Mouse (Mus musculus) cortical plate, adult 2 months (tissue): Measurements from ENCODE around the gene Slc22a12.

ENCODE experiments used
- CTCF ChIP-seq: fragments of 200-500 bp; IDR thresholded peaks from 2 replicates; pipeline ENCODE4 v1.5.1; 2011; ENCODE audit warnings: mild to moderate bottlenecking, control low read depth, low read length; ENCODE audit not compliant: insufficient read depth; ENCODE audit errors: extremely low read depth
- POLR2A ChIP-seq: fragments of 200-500 bp; IDR thresholded peaks from 2 replicates; pipeline ENCODE4 v1.6.1; 2011; ENCODE audit warnings: mild to moderate bottlenecking, low read length, control low read depth; ENCODE audit not compliant: insufficient read depth; ENCODE audit errors: extremely low read depth

DNA sequence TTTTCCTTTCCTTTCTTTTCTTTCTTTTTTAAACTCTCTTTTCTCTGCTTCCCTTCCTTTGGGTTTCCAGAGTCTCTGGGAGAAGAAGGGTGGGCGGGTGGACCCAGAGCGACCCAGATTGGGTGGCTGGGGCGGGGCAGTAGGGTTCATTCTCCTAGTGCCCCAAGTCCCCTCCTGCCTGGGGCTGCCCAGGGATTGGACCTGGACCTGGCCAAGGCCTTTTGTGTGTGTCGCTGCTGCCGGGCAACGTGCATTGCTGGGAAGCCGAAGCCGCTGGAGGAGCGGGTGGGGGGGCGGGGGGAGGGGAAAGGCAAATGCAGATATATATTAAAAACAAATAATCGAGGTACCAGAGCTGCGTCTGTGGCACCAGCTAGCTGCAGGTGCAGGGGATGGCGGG, 10.2 kb downstream of the Slc22a12 start:
- TF ChIP-seq CTCF: no peak
- no peak for TF ChIP-seq POLR2A
